ENCODE assay signal across 8 mouse cellular contexts in the genomic region with DNA sequence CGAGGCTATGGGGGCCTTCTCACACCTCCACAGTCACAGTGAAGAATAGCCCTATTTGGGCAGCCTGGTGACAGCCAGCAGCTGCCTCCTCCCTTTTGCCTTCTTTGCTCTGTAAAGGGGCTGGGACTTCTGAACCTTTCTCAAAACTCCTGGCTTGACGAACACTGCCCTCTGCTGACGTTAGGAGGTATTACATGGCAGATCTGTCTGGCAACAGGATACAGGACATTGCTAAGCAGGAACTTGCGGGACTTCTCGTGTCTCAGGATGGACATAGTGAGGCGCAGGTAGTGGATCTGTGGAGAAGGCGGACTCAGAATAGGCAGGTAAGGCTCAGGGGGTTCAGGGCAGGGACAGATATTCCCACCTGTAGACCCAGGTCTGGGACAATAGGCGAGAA. TPM values are rescaled to one million over a fixed set of nuclear protein-coding genes. Genes with fewer than 3 reads are reported as not detected.
A peak's percentile ranks its signal among the peaks of the same experiment; 100 is the strongest.
DNase-seq lines count a peak whose midpoint lies in the region; ATAC-seq and TF ChIP-seq lines count a peak whose summit lies in the region.

No protein-coding gene starts in this region.

- no peak for TF ChIP-seq POLR2A in bone marrow, adult 2 months (IDR thresholded peaks at IDR 0.05; ENCODE audit: borderline replicate concordance, control insufficient read depth, low read depth, low read length)

- no peaks in the 10 kb centered on the region for H3K79me3 ChIP-seq in C2C12 (ENCODE audit: low read depth)

- no peaks in the 10 kb centered on the region for H3K36me3 ChIP-seq in C2C12 (ENCODE audit: control insufficient read depth, insufficient read depth)
- peaks cover 41% of the 10 kb centered on the region for H3K36me3 ChIP-seq in heart, postnatal 0 days (replicated peaks; ENCODE audit: control insufficient read depth, insufficient read depth, low read length)
- peaks cover 98% of the 10 kb centered on the region for H3K36me3 ChIP-seq in liver, embryonic 16.5 days (ENCODE audit: control insufficient read depth, insufficient read depth)
- H3K36me3 ChIP-seq in neural tube, embryonic 13.5 days = peaks cover 56% of the 10 kb centered on the region
- peaks cover 5% of the 10 kb centered on the region; the same call in 1 of the 2 replicates for H3K36me3 ChIP-seq in stomach, postnatal 0 days (ENCODE audit: control insufficient read depth, insufficient read depth, low read length)

- ATAC-seq in erythroid progenitor cell, adult 5-6 weeks (replicated peaks; ENCODE audit: low FRiP score, poor library complexity, severe bottlenecking) = peak; percentile 60
- ATAC-seq in heart, postnatal 0 days (ENCODE audit: insufficient read depth, low read depth) = peak; percentile 30; the same call in 1 of the 2 replicates
- ATAC-seq in liver, embryonic 16.5 days (ENCODE audit: low read depth) = peak; percentile 49
- peak; percentile 57; the same call in 1 of the 2 replicates for ATAC-seq in neural tube, embryonic 13.5 days (ENCODE audit: low read depth)
- ATAC-seq in stomach, postnatal 0 days (ENCODE audit: low FRiP score, low TSS enrichment) = peak; percentile 33

- 21% methylated on average over 8 of the region's 8 CpGs for WGBS in bone marrow, adult 2 months
- 19% methylated on average over 8 of the region's 8 CpGs for WGBS in heart, postnatal 0 days
- 23% methylated on average over 8 of the region's 8 CpGs for WGBS in liver, embryonic 16.5 days (ENCODE audit: insufficient replicate concordance)
- WGBS in neural tube, embryonic 13.5 days = 21% methylated on average over 8 of the region's 8 CpGs
- 18% methylated on average over 8 of the region's 8 CpGs for WGBS in stomach, postnatal 0 days

- no peak overlapping the region for H3K4me3 ChIP-seq in C2C12 (ENCODE audit: insufficient read depth, poor library complexity, severe bottlenecking)
- no peak overlapping the region for H3K4me3 ChIP-seq in bone marrow, adult 2 months (replicated peaks; ENCODE audit: control insufficient read depth, low read depth, low read length)
- no peak overlapping the region for H3K4me3 ChIP-seq in heart, postnatal 0 days (ENCODE audit: low read depth, low read length)
- no peak overlapping the region for H3K4me3 ChIP-seq in liver, embryonic 16.5 days (ENCODE audit: low read depth, low read length)
- no peak overlapping the region for H3K4me3 ChIP-seq in neural tube, embryonic 13.5 days
- H3K4me3 ChIP-seq in stomach, postnatal 0 days (ENCODE audit: low read depth, low read length) = no peak overlapping the region

- peak; percentile 69 for TF ChIP-seq CTCF in C2C12 (IDR thresholded peaks at IDR 0.05; ENCODE audit: control insufficient read depth, insufficient read depth, insufficient read length)
- peak; percentile 82 for TF ChIP-seq CTCF in bone marrow, adult 2 months (IDR thresholded peaks at IDR 0.05; ENCODE audit: control insufficient read depth, insufficient read depth, low read length)
- TF ChIP-seq CTCF in heart, postnatal 0 days (IDR thresholded peaks at IDR 0.05; ENCODE audit: low read depth) = peak; percentile 98
- peak; percentile 99 for TF ChIP-seq CTCF in stomach, postnatal 0 days (IDR thresholded peaks at IDR 0.05; ENCODE audit: low read depth)

- peak; percentile 86 for DNase-seq in heart, postnatal 0 days (ENCODE audit: low spot score)
- peak; percentile 88 to 90 for DNase-seq in kidney, postnatal 4 days
- DNase-seq in stomach, postnatal 0 days (ENCODE audit: low spot score) = peak; percentile 88

- H3K27me3 ChIP-seq in C2C12 (ENCODE audit: control insufficient read depth, insufficient read depth, insufficient read length) = no peaks in the 10 kb centered on the region
- H3K27me3 ChIP-seq in heart, postnatal 0 days (ENCODE audit: control insufficient read depth, insufficient read depth, low read length) = no peaks in the 10 kb centered on the region
- no peaks in the 10 kb centered on the region for H3K27me3 ChIP-seq in liver, embryonic 16.5 days (ENCODE audit: control insufficient read depth, insufficient read depth, low read depth, low read length)
- H3K27me3 ChIP-seq in neural tube, embryonic 13.5 days = no peaks in the 10 kb centered on the region
- H3K27me3 ChIP-seq in stomach, postnatal 0 days (ENCODE audit: control insufficient read depth, insufficient read depth, low read length) = no peaks in the 10 kb centered on the region

- H3K4me1 ChIP-seq in bone marrow, adult 2 months (ENCODE audit: control insufficient read depth, insufficient read depth, low read length) = no peaks in the 10 kb centered on the region
- peaks cover 9% of the 10 kb centered on the region for H3K4me1 ChIP-seq in heart, postnatal 0 days (ENCODE audit: control insufficient read depth, insufficient read depth)
- H3K4me1 ChIP-seq in liver, embryonic 16.5 days (ENCODE audit: control insufficient read depth, low read depth, low read length) = peaks cover 5% of the 10 kb centered on the region
- 0 out of 2 replicates have a peak, but pooled peaks cover 3% of the 10 kb centered on the region for H3K4me1 ChIP-seq in neural tube, embryonic 13.5 days (replicated peaks)
- H3K4me1 ChIP-seq in stomach, postnatal 0 days (replicated peaks; ENCODE audit: control insufficient read depth, insufficient read depth) = no peaks in the 10 kb centered on the region

- no peaks in the 10 kb centered on the region for H3K9me3 ChIP-seq in heart, postnatal 0 days (replicated peaks; ENCODE audit: control insufficient read depth, low read length)
- H3K9me3 ChIP-seq in liver, embryonic 16.5 days (replicated peaks; ENCODE audit: control insufficient read depth, low read length) = no peaks in the 10 kb centered on the region
- H3K9me3 ChIP-seq in neural tube, embryonic 13.5 days = no peaks in the 10 kb centered on the region
- H3K9me3 ChIP-seq in stomach, postnatal 0 days (ENCODE audit: control insufficient read depth, low read length) = no peaks in the 10 kb centered on the region

- H3K27ac ChIP-seq in bone marrow, adult 2 months (ENCODE audit: control insufficient read depth, insufficient read depth, low read depth, low read length, poor library complexity) = no peak overlapping the region
- H3K27ac ChIP-seq in heart, postnatal 0 days (ENCODE audit: low read depth) = peak overlapping the region; percentile 46
- H3K27ac ChIP-seq in liver, embryonic 16.5 days (ENCODE audit: low read length) = no peak overlapping the region
- H3K27ac ChIP-seq in neural tube, embryonic 13.5 days (replicated peaks) = no peak overlapping the region
- peak overlapping the region; percentile 65 for H3K27ac ChIP-seq in stomach, postnatal 0 days (replicated peaks)

- no peak overlapping the region for H3K4me2 ChIP-seq in heart, postnatal 0 days (ENCODE audit: low read depth, low read length)
- no peak overlapping the region for H3K4me2 ChIP-seq in liver, embryonic 16.5 days (ENCODE audit: low read depth, low read length)
- H3K4me2 ChIP-seq in neural tube, embryonic 13.5 days = no peak overlapping the region
- no peak overlapping the region for H3K4me2 ChIP-seq in stomach, postnatal 0 days (replicated peaks; ENCODE audit: low read depth)

- H3ac ChIP-seq in C2C12 (ENCODE audit: control insufficient read depth, insufficient read length, low read depth) = no peak overlapping the region

- no peak overlapping the region for H3K9ac ChIP-seq in heart, postnatal 0 days (replicated peaks; ENCODE audit: low read depth, low read length)
- peak overlapping the region; percentile 18; the same call in 1 of the 2 replicates for H3K9ac ChIP-seq in liver, embryonic 16.5 days (ENCODE audit: low read depth, low read length)
- H3K9ac ChIP-seq in neural tube, embryonic 13.5 days = no peak overlapping the region
- H3K9ac ChIP-seq in stomach, postnatal 0 days (ENCODE audit: low read length) = no peak overlapping the region

- TF ChIP-seq EP300 in heart, postnatal 0 days (IDR thresholded peaks at IDR 0.05; ENCODE audit: low read depth) = no peak
- TF ChIP-seq EP300 in stomach, postnatal 0 days (optimal IDR thresholded peaks at IDR 0.05) = no peak

- no peaks in the 10 kb centered on the region for H3K79me2 ChIP-seq in C2C12 (ENCODE audit: control insufficient read depth, insufficient read depth)

RNA-seq across cellular contexts. Expression of a gene that starts 12.3 kb away (rescaled TPM):
- polyA plus RNA-seq in C2C12 (2012; fragmentation: generic; extraction: Trizol) = 0.09 TPM
- 2.0 and 10.1 TPM in 2 replicates for polyA plus RNA-seq in bone marrow, adult 2 months (2011; ENCODE audit: insufficient read depth, insufficient read length, low replicate concordance, missing spikeins)
- 22.0 and 63.3 TPM in 2 replicates for total RNA-seq in erythroid progenitor cell, adult 5-6 weeks (2015; ENCODE audit: low replicate concordance)
- total RNA-seq in erythroid progenitor cell, adult 5-6 weeks (2017; ENCODE audit: low replicate concordance) = 7.7 and 14.1 TPM in 2 replicates
- not detected in 2 replicates for total RNA-seq in heart, postnatal 0 days (2014; rRNA removed; ENCODE audit: low replicate concordance)
- 0.07 TPM in 1 of 2 replicates, not detected in the other for polyA plus RNA-seq in heart, postnatal 0 days (2015; fragmentation: Nextera tagmentation; extraction: Ambion mirVana)
- polyA plus RNA-seq in liver, embryonic 16.5 days (2015; fragmentation: Nextera tagmentation; extraction: Ambion mirVana) = 52.5 and 62.0 TPM in 2 replicates
- 0.18 TPM in 1 of 2 replicates, not detected in the other for polyA plus RNA-seq in neural tube, embryonic 13.5 days (2015; fragmentation: Nextera tagmentation; extraction: Ambion mirVana)
- polyA plus RNA-seq in stomach, postnatal 0 days (2015; fragmentation: Nextera tagmentation; extraction: Ambion mirVana) = 4.4 and 4.8 TPM in 2 replicates

RNA-seq across cellular contexts. Expression of a gene that starts 14.9 kb away (rescaled TPM):
- polyA plus RNA-seq in C2C12 (2012; fragmentation: generic; extraction: Trizol) = 1.9 TPM
- polyA plus RNA-seq in bone marrow, adult 2 months (2011; ENCODE audit: insufficient read depth, insufficient read length, low replicate concordance, missing spikeins) = 1.0 and 1.6 TPM in 2 replicates
- total RNA-seq in erythroid progenitor cell, adult 5-6 weeks (2015; ENCODE audit: low replicate concordance) = 2.2 TPM in 1 of 2 replicates, not detected in the other
- total RNA-seq in erythroid progenitor cell, adult 5-6 weeks (2017; ENCODE audit: low replicate concordance) = 1.1 and 3.6 TPM in 2 replicates
- 1.4 and 7.6 TPM in 2 replicates for total RNA-seq in heart, postnatal 0 days (2014; rRNA removed; ENCODE audit: low replicate concordance)
- polyA plus RNA-seq in heart, postnatal 0 days (2015; fragmentation: Nextera tagmentation; extraction: Ambion mirVana) = 1.4 and 1.6 TPM in 2 replicates
- polyA plus RNA-seq in liver, embryonic 16.5 days (2015; fragmentation: Nextera tagmentation; extraction: Ambion mirVana) = 1.6 and 2.1 TPM in 2 replicates
- 2.8 and 3.0 TPM in 2 replicates for polyA plus RNA-seq in neural tube, embryonic 13.5 days (2015; fragmentation: Nextera tagmentation; extraction: Ambion mirVana)
- 2.8 and 2.9 TPM in 2 replicates for polyA plus RNA-seq in stomach, postnatal 0 days (2015; fragmentation: Nextera tagmentation; extraction: Ambion mirVana)

RNA-seq across cellular contexts. Expression of a gene that starts 15.2 kb away (rescaled TPM):
- 15.4 TPM for polyA plus RNA-seq in C2C12 (2012; fragmentation: generic; extraction: Trizol)
- polyA plus RNA-seq in bone marrow, adult 2 months (2011; ENCODE audit: insufficient read depth, insufficient read length, low replicate concordance, missing spikeins) = 296 and 393 TPM in 2 replicates
- total RNA-seq in erythroid progenitor cell, adult 5-6 weeks (2015; ENCODE audit: low replicate concordance) = 1,337 and 1,464 TPM in 2 replicates
- total RNA-seq in erythroid progenitor cell, adult 5-6 weeks (2017; ENCODE audit: low replicate concordance) = 890 and 970 TPM in 2 replicates
- total RNA-seq in heart, postnatal 0 days (2014; rRNA removed; ENCODE audit: low replicate concordance) = 40.5 and 60.2 TPM in 2 replicates
- polyA plus RNA-seq in heart, postnatal 0 days (2015; fragmentation: Nextera tagmentation; extraction: Ambion mirVana) = 24.6 and 32.9 TPM in 2 replicates
- 92.7 and 106 TPM in 2 replicates for polyA plus RNA-seq in liver, embryonic 16.5 days (2015; fragmentation: Nextera tagmentation; extraction: Ambion mirVana)
- polyA plus RNA-seq in neural tube, embryonic 13.5 days (2015; fragmentation: Nextera tagmentation; extraction: Ambion mirVana) = 43.8 and 44.0 TPM in 2 replicates
- 13.8 and 15.7 TPM in 2 replicates for polyA plus RNA-seq in stomach, postnatal 0 days (2015; fragmentation: Nextera tagmentation; extraction: Ambion mirVana)

RNA-seq across cellular contexts. Expression of a gene that starts 18.9 kb away (rescaled TPM):
- polyA plus RNA-seq in C2C12 (2012; fragmentation: generic; extraction: Trizol) = 23.5 TPM
- 9.9 and 17.9 TPM in 2 replicates for polyA plus RNA-seq in bone marrow, adult 2 months (2011; ENCODE audit: insufficient read depth, insufficient read length, low replicate concordance, missing spikeins)
- 5.8 and 5.9 TPM in 2 replicates for total RNA-seq in erythroid progenitor cell, adult 5-6 weeks (2015; ENCODE audit: low replicate concordance)
- total RNA-seq in erythroid progenitor cell, adult 5-6 weeks (2017; ENCODE audit: low replicate concordance) = 6.4 and 13.9 TPM in 2 replicates
- 13.1 and 18.1 TPM in 2 replicates for total RNA-seq in heart, postnatal 0 days (2014; rRNA removed; ENCODE audit: low replicate concordance)
- 15.7 and 17.2 TPM in 2 replicates for polyA plus RNA-seq in heart, postnatal 0 days (2015; fragmentation: Nextera tagmentation; extraction: Ambion mirVana)
- polyA plus RNA-seq in liver, embryonic 16.5 days (2015; fragmentation: Nextera tagmentation; extraction: Ambion mirVana) = 12.9 and 13.8 TPM in 2 replicates
- 21.9 and 25.3 TPM in 2 replicates for polyA plus RNA-seq in neural tube, embryonic 13.5 days (2015; fragmentation: Nextera tagmentation; extraction: Ambion mirVana)
- 48.5 and 49.5 TPM in 2 replicates for polyA plus RNA-seq in stomach, postnatal 0 days (2015; fragmentation: Nextera tagmentation; extraction: Ambion mirVana)

RNA-seq across cellular contexts. Expression of a gene that starts 26.5 kb away (rescaled TPM):
- 49.1 TPM for polyA plus RNA-seq in C2C12 (2012; fragmentation: generic; extraction: Trizol)
- polyA plus RNA-seq in bone marrow, adult 2 months (2011; ENCODE audit: insufficient read depth, insufficient read length, low replicate concordance, missing spikeins) = 159 and 206 TPM in 2 replicates
- total RNA-seq in erythroid progenitor cell, adult 5-6 weeks (2015; ENCODE audit: low replicate concordance) = 265 and 389 TPM in 2 replicates
- total RNA-seq in erythroid progenitor cell, adult 5-6 weeks (2017; ENCODE audit: low replicate concordance) = 454 and 497 TPM in 2 replicates
- 36.5 and 43.5 TPM in 2 replicates for total RNA-seq in heart, postnatal 0 days (2014; rRNA removed; ENCODE audit: low replicate concordance)
- polyA plus RNA-seq in heart, postnatal 0 days (2015; fragmentation: Nextera tagmentation; extraction: Ambion mirVana) = 32.8 TPM in 2 replicates
- 167 and 172 TPM in 2 replicates for polyA plus RNA-seq in liver, embryonic 16.5 days (2015; fragmentation: Nextera tagmentation; extraction: Ambion mirVana)
- 48.6 and 64.1 TPM in 2 replicates for polyA plus RNA-seq in neural tube, embryonic 13.5 days (2015; fragmentation: Nextera tagmentation; extraction: Ambion mirVana)
- 35.4 and 38.4 TPM in 2 replicates for polyA plus RNA-seq in stomach, postnatal 0 days (2015; fragmentation: Nextera tagmentation; extraction: Ambion mirVana)

Comparison
In these comparisons a context has a peak if more than half of its experiments do, and no peak if none do; other contexts are left out.
1. H3K27ac ChIP-seq: peak in heart, postnatal 0 days (single experiment) and stomach, postnatal 0 days (single experiment); none in bone marrow, adult 2 months (single experiment), liver, embryonic 16.5 days (single experiment) and neural tube, embryonic 13.5 days (single experiment).
2. Peak in every context shown above with its lines, with median percentiles within 50 percentile points of each other: CTCF ChIP-seq, ATAC-seq and DNase-seq.